Mouse (Mus musculus) layer of hippocampus, adult 11-12 months (tissue): ENCODE results near the gene Paqr6.
A peak's percentile ranks its signal among the peaks of the same experiment; 100 is the strongest.

ENCODE experiments used
- DNase-seq: peaks from one replicate; pipeline ENCODE4 v3.0.0; 2022; ENCODE audit warnings: low spot score

The Paqr6 gene

DNA sequence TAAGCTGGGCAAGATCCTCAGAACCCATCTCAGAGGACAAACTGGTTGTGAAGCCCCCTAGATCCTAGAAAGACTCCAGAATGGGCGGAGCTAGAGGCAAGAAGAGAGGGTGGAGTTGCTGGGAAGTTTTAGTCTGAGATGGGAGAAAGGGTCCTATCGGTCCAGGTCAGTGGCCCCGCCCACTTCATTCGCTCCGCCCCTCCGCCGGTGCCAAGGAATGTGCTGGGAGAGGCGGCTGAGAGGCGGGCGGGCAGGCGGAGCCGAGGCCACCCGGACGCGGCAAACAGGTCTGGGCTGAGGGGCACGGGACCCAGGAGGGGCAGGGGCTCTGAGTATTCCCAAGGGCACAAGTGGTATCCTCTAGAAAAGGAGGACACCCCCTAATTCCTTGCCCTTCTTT lies at the start of gene Paqr6:
Gene Paqr6 (plus strand): TSS at position 248 of the 400 bp plus-strand sequence.
- peak; percentile 53 for DNase-seq

DNA sequence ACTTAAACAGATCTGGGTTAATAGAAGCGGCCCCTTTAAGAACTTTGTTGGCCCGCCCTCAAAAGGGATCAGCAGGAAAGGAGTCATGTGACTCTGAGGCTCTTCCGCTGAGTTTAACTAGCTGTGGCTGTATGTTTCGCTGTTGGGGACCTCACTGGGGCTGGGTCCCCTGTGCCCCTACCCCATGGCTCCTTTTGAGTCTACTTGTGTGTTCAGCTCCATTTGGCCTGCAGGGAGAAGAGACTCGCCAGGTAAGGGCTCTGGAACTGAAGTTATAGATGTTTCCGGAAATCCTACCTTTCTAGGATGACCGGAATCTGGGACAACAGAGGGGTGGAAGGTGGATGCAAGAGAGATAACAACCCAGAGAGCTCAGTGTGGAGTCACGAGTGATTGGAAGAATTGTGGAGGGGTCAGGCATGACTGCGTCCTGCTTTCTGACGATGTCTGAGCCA lies 39.4 kb upstream of the Paqr6 start, which contains the start of gene Glmp:
Gene Glmp (plus strand): TSS at position 73 of the 455 bp plus-strand sequence.
- peak; percentile 71 for DNase-seq

DNA sequence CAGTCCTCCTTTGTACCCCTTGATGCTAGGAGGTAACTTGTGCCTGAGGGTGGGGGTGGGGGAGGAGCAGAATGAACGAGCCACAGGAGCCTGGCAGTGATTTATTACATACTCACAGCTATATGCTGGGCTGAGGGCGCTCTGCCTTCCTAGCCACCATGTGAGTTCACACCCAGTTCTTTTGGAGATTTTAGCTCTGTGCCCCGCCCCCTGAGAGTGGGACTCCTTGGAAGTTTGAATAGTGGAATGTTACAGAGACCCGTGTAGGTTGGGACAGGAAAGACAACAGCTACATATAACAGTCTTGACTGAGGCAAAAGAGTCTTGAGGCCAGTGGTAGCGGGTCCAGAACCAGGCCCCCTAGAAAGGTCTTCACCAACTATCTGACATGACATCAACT lies 35.4 kb upstream of the Paqr6 start:
- no peak for DNase-seq

DNA sequence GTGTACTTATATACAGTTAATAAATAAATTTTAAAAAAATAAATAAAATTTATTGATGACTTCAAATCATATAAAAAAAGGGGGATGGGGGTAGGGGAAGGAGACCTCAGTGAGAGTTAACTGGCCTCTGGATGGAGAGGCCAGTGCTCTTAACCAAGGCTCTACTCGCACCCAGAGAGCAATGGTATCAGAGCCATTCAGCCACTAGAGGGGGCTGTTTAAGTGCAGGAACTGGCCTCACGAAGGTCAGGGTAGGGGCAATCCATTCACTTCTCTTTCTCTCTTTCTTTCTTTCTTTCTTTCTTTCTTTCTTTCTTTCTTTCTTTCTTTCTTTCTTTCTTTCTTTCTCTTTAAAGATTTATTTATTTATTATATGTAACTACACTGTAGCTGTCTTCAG lies 33.1 kb upstream of the Paqr6 start:
- peak; percentile 50 for DNase-seq

DNA sequence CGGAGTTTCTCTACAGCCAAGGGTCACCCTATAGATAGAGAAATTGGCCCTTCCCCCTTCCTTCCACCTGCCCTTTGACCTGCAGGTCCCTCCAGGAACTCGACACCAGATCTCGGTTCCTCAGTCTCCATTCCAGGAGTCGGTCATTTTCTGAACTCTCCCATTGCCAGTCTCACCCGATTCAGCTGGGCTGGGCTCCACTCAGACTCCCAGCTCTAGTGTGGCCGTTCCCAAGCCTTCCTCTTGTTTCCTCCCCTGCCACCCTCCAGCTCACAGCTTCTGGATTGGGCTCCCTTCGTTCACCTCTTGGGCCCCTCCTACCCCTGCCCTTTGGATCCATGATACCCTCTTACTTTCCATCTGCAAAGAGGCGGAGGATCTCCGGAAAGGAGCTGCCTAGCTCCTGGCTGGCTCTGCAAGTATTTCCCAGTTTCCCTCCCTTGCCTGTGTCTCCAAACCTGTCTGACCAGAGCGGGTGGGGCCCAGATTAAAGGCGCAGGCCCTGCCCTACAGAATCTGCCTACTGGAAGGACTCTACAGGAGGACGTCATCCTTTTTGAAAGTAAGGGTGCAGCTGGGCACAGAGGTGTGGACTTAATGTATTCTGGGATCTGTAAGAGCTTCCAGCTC lies 30.2 kb upstream of the Paqr6 start:
- no peak for DNase-seq

DNA sequence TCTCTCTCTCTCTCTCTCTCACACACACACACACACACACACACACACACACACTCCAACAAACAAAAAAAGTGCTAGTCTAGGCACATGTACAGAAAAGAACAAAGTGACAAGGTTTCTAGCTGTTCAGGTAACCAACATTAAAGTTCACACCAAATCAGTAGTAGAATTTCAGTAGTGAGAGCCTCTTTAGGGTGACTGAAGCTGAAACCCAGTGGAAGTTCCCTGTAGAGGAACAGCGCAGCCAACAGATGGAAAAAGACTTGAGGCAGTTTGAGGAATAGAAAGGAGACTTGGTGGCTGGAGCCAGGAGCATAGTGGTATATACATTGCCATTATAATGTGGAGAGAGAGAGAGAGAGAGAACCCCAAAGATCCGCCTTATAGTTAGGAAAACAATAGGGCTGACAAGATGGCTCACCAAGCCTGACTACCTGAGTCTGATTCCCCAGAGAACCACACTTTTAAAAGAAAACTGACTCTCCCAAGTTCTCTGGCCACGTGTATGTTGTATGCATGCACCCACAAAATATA lies 29.4 kb upstream of the Paqr6 start:
- DNase-seq, result no peak

DNA sequence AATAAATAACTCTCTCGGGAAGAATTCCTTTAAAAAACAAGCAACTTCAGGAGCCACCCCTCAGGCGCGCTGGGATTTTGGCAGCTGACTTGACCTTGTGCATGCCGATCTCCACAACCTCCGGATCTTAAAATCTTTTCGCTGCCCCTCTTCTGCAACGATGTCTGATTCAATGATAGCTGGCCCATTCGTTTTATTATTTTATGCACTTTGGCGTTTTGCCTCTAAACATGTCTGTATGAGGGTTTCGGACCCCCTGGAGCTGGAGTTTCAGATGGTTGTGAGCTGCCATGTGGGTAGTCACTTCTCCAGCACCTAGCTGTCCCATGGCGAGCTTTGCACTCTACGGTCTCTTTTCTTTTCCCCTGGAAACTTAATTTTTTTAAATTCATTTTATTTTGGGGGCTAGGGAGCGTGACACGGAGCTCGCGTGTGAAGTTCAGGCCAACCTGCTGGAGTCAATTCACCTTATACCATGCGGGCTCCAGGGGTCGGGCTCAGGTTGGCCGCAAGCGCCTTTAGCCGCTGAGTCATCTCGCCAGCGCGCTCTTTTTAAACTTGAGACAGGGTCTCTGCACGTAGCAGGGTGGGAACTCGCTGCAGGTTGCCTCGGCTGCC lies 28.8 kb upstream of the Paqr6 start:
- DNase-seq, result no peak

DNA sequence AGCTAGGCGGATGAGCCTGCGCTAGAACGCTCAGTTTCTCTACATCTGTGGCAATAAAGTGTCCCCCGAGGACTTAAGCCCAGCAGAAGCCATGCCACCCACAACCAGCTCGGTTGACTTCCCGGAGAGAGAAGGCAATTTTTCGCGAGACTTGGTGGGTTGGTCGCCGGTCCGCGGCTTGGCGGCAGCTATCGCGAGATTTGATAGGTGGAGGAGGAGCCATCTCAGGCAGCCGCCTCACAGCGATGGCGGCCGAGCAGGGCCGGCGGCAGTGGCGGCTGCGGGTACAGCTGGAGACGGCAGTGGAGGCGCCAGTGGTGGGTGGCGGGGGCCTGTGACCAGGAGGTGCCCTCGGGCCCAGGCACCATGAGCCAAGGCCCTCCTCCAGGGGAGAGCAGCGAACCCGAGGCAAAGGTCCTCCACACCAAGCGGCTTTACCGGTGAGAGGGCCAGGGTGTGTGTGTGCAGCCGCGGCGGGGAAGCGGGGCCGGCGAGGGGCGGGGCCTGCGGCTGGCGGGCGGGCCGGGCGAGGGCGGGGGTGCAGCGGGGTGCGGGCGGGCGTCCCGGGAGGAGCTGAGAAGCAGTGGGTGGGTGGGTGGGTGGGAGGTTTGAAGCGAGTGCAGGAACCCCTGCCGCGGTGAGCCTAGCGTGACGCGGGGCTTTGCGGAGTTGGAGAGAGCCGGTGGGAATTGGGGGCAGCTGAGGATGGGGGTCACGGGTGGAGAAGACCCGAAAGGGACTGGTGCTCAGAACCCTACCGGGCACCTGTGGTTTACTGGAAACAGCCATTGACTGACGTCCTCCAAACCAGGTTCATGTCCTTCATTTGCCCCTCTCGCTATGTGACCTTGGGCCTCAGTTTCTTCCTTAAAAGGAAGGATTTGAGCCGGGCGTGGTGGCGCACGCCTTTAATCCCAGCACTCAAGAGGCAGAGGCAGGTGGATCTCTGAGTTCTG lies 28.0 kb upstream of the Paqr6 start, which contains the start of the genes Tmem79 and Smg5:
Gene Tmem79 (minus strand): TSS at position 91 of the 956 bp plus-strand sequence.
Gene Smg5 (plus strand): TSS at position 203 of the 956 bp plus-strand sequence.
- DNase-seq, result peak; percentile 96

DNA sequence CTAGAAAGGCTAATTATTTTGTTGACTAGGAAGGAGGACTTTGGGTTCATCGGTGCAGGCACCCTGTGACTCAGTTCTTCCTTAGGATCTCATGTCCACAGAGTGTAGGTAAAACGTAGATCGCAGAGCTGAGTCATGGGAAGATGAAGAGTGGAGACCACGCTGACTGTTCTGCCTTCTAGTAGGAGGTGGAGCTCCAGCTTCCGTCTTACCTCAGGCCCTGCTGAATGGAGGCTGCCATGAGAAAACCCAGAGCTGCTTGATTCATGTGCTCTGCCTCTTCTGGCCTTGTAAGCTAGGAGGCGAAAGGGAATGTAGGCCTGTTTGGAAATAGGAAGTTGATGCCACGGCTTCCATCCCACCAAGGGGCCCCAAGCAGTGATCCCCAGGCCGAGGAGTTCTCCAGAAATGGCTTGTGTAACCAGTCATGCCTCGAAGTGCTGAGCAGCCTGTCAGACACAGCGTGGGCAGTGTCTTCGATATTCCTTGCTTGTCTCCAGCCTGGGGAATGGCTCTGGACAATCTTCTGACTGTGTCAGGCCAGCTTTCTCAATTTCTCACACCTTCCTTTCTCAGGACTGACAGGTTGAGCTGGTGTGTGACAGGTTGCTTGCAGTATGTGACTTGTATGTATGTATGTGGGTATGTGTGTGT lies 26.9 kb upstream of the Paqr6 start:
- no peak for DNase-seq

DNA sequence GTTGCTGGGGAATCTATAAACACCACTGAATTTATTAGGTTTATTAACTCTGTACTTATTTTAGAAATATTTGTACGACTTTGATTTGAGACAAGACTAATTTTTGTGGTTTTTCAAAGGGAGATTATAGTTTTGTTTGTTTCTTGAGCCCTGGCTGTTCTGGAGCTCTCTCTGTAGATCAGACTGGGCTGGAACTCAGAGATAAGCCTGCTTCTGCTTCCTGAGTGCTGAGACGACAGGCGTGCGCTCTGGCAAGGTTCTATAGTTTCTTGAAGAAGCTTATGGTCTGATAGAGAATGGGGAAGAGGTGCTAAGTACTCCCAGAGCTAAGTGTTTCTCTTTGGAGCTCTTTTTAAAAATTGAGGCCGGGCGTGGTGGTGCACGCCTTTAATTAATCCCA lies 26.1 kb upstream of the Paqr6 start:
- no peak for DNase-seq

DNA sequence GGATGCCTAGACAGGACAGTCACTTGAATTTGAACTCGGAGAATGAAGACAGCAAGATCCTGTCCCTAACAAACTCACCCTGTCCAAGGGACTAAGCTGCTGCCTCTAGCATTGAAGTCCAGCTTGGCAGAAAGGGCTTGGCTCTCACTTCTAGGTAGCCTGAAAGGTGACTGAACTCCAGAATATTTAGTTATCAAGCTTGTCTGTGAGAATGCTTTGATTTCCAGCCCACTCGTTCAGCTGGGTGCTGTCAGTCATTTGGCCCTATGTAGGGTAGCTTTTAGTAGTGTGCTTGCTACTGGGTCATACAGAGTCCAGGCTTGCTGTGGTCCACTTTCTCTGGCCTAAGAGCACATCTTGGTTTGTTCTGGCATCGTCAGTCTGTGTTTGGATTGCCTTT lies 25.4 kb upstream of the Paqr6 start:
- DNase-seq, result no peak

DNA sequence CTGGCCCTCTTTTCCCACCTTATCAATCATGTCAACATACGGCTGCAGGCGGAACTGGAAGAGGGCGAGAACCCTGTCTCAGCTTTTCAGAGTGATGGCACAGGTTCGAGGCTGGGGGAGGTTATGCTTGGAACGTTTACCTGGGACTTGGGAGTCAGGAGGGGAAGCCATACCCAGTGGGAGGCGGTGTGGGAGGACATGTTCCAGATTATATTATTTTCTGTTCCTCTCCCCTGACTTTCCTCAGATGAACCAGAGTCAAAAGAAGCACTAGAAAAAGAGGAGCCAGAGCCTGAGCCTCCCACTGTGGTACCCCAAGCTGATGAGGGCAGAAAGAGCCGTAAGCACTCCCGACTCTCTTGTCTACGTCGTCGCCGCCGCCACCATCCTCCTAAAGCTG lies 13.7 kb upstream of the Paqr6 start:
- no peak for DNase-seq

DNA sequence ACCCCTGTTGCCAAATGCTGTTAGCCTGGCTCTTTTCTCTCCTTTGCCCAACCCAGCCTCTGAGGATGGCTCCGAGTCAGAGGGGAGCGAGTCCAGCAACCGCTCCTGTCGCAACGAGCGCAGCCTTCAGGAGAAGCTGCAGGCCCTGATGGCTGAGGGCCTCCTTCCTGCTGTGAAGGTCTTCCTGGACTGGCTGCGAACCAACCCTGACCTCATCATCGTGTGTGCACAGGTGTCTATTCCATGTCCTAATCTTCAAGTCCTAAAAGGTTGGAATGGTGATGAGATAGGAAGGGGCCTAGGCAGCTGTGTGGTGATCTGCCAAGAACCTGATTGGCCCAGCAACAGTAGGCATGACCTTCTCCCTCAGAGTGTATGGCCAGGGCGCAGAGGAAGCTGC lies 11.5 kb upstream of the Paqr6 start:
- no peak for DNase-seq

DNA sequence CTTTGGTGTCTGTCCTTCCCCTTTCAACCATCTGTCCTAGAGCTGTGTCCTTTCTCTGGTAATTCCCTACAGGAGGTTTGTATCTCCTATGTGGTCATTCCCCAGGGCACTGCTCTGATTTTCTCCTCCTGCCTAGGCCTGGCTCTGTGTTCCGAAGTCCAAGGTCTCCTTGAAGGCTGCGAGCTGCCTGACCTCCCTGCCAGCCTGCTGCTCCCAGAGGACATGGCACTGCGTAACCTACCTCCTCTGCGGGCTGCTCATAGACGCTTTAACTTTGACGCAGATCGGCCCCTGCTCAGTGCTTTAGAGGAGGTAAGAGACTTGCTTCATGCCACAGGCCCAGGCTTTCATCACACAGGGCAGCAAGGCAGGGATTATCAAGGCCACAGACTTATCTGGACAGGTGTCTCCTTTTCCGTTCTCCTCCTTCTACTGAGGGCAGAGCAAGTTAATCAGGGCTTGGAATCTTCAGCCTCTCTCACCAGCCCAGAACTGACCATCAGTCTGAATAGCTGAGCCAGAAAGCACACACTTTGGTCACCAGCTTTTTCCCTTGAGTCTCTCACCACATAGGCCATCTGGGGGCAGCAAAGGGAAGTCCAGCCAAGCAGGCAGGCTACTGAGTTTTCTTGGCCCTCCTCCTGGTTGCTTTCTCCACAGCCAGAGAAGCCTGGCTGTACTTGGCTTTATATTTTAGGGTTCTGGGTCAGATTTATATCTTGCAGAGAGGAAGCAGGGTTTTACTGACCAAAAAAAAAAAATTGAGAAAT lies 9.8 kb upstream of the Paqr6 start:
- DNase-seq, result no peak

DNA sequence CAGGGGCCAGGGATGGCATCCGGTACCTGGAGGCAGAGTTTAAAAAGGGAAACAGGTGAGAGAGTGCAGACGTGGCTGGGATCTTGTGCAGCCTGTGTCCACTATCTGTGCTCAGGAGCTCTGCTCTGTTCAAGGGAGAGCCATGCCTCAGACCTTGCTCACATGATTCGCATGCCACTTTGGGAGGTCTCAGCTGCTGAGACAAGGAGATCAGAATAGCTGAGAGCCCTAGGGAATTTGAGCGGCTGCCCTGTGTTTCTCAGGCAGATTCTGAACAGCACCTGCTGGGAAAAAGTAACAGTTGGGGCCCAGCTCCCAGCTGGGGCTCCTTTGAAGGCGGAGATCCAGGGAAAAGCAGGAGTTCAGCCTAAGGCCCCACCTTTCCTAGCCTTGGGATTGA lies 4.8 kb upstream of the Paqr6 start:
- no peak for DNase-seq

DNA sequence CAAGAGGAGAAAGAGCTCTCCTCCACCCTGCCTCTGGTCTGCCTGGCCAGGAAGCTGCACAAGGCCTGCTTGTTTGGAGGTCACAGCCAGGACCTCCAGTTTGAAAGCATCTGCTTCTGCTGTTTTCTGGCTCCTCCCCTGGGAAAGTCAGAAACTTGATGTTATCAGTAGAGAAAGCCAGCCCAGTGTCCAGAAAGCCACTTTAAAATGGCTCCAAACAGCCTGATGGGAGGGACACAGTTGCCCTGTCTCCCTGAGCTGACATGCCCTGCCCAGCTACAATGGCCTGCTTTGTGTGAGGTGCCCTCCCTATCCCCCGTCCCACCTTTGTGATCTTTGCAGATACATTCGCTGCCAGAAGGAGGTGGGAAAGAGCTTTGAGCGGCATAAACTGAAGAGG lies 4.4 kb upstream of the Paqr6 start:
- DNase-seq, result no peak

DNA sequence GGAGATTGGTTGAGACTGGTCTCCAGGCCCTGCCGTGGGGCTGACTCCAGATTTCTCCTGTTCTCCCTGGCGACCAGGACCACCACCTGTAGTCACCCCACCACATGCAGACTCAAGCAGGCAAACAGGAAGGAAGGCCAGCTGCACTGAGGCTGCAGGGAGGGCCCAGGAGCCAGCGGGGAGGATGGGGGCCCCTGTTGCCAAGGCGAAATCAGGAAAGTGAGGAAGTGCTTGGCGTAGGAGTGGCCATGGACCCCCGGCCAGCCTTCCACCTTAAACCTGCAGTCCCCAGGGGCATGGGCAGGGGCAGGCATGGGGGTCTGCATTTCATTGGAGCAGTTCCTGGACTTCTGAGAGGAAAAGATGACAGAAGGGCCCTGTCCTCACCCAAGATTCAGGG lies 3.3 kb upstream of the Paqr6 start:
- no peak for DNase-seq

DNA sequence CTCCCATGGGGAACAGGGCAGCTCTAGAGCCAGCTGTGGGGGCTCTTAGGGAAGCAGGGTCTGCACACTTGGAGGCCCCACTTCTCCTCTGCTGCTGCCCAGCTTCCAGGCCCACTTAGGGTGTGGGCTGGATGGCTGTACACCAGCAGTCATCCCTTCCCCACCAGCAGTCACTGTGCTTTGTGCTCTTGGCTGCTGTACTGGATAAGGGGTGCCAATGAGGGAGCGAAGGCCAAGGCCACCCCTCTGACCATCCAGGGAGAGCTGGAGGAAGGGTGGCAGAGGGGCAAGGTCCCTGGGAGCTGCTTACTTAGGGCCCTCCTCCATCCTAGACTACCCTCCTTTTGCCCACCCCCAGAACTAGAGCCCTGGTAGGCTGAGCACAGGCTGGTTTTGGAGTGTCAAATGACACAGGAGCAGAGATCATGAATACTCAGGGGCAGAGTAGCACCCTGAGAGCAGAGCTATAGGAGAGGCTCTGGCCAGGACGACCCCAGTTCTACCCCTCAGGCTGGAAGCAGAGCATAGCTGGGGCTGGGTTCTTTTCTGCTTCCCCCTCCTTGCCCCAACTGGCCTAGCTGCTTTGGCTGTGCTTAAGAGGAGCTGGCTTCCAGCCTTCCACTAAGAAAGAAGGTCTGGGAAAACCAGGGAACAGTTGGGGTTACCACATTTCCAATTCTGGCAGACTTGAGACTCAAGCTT lies 2.6 kb upstream of the Paqr6 start:
- DNase-seq, result peak; percentile 40

DNA sequence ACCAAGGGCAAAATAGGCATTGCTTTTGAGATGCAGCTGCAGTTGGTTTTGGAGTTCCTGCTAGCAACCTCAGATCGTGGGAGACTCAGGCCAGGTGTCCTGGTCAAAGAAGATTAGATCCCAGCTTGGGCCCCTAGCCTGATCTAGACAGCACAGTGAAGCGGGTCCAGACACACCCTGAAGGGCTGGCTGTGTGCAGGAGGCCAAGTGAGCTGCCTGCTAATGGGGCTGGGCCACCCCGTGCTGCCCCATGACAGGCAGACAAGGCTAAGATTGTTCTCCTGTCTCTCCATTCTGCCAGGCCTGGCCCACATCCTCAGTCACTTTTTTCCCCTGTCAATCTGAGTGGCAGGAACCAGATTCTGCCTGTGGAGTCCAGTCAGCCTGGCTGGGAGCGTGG lies 684 bp upstream of the Paqr6 start:
- peak; percentile 64 for DNase-seq

DNA sequence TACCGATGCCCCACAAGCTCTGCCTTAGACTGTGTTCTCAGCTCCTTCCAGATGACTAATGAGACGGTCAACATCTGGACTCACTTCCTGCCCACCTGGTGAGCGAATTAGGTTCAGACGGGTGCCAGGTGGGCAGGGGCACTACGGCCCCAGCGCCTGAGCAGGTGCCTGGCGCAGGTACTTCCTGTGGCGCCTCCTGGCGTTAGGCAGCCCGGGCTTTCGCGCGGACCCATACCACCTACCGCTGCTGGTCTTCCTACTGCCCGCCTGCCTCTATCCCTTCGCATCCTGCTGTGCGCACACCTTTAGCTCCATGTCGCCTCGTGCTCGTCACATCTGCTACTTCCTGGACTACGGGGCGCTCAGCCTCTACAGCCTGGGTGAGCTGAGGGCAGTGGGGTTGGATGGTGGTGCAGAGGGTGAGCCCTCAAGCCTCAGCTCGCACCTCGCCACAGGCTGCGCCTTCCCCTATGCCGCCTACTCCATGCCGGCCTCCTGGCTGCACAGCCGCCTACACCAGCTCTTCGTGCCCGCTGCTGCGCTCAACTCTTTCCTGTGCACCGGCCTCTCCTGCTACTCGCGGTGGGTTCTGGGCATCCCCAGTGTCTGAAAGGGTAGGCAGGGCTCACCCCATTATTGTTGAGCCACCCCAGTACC lies 1.4 kb downstream of the Paqr6 start:
- no peak for DNase-seq
